Mouse (Mus musculus) small intestine, adult 2 months (tissue): ENCODE measurements around the gene Vhl.
"Not testable (repeated sequence)": the region's sequence is repeated elsewhere in the genome, so short reads cannot be mapped to it uniquely, and the experiment has no call there.

Experiments used
- CTCF ChIP-seq: fragments of 200-500 bp; IDR thresholded peaks from 2 replicates; pipeline ENCODE4 v1.5.1; 2012; ENCODE audit warnings: low read depth, mild to moderate bottlenecking, control low read depth, inconsistent platforms, low read length, moderate library complexity, mixed read lengths; ENCODE audit not compliant: insufficient replicate concordance, insufficient read length; ENCODE audit errors: extremely low read depth
- POLR2A ChIP-seq: fragments of 200-500 bp; IDR thresholded peaks from 2 replicates; pipeline ENCODE4 v1.6.1; 2012; ENCODE audit warnings: low read depth, mild to moderate bottlenecking, control low read depth, inconsistent platforms, low read length, moderate library complexity

- peak; percentile 20; the same call in 1 of the 2 replicates for TF ChIP-seq CTCF
- not testable (repeated sequence) for TF ChIP-seq POLR2A
These were observed 48.3 kb downstream of the Vhl start for GRCm38 (mm10) chr6:113672029-113672428.
